ENCODE assay signal across 8 mouse cellular contexts in genomic region chr17:17234329-17235185, GRCm38 (mm10).
A peak's percentile ranks its signal among the peaks of the same experiment; 100 is the strongest.
DNase-seq lines count a peak whose midpoint lies in the region; ATAC-seq and TF ChIP-seq lines count a peak whose summit lies in the region.
"Not testable (repeated sequence)": the region's sequence is repeated elsewhere in the genome, so short reads cannot be mapped to it uniquely, and the experiment has no call there.

No protein-coding gene starts in this region.

- peak overlapping the region; percentile 52 for H3K4me2 ChIP-seq in forebrain, embryonic 15.5 days (replicated peaks)

- TF ChIP-seq POLR2A in lung, adult 2 months (IDR thresholded peaks at IDR 0.05; ENCODE audit: borderline replicate concordance, extremely low read depth, low read depth, low read length): not testable (repeated sequence)

- H3K4me1 ChIP-seq in ES-E14 (ENCODE audit: control insufficient read depth in 2 of 2, insufficient read depth in 2 of 2, low read length in 2 of 2, poor library complexity in 1 of 2); forebrain, embryonic 15.5 days; lung, adult 2 months (ENCODE audit: control insufficient read depth, insufficient read depth, low read length): not testable (repeated sequence)

- peak; percentile 100 for ATAC-seq in forebrain, embryonic 15.5 days (replicated peaks)
- peak; percentile 100 for ATAC-seq in neutrophil, adult 5-6 weeks (ENCODE audit: extremely low read depth, insufficient number of reproducible peaks, low FRiP score, poor library complexity, severe bottlenecking)

- not testable (repeated sequence) for TF ChIP-seq CTCF in lung, adult 2 months (IDR thresholded peaks at IDR 0.05; ENCODE audit: insufficient read depth, low read length)

- in situ Hi-C loops in ES-E14 (cut with MboI; ENCODE audit: low sequenced_read_pairs in 2 of 2, unreplicated experiment in 2 of 2): not testable (repeated sequence)

- peak overlapping the region; percentile 78 to 95 for H3K4me3 ChIP-seq in ES-E14 (ENCODE audit: insufficient read depth in 1 of 2, low read depth in 1 of 2, low read length in 2 of 2, poor library complexity in 1 of 2, severe bottlenecking in 1 of 2)
- H3K4me3 ChIP-seq in forebrain, embryonic 15.5 days: peak overlapping the region; percentile 61
- H3K4me3 ChIP-seq in lung, adult 2 months (replicated peaks; ENCODE audit: extremely low read depth, low read depth, low read length): peak overlapping the region; percentile 88

- WGBS in forebrain, embryonic 15.5 days: 0% methylated on average over 22 of the region's 22 CpGs
- under 1% methylated on average over 22 of the region's 22 CpGs for WGBS in lung, adult 2 months

- not testable (repeated sequence) for H3K27me3 ChIP-seq in forebrain, embryonic 15.5 days

- peak; percentile 100 for DNase-seq in ES-E14 (ENCODE audit: low read depth, low spot score)
- DNase-seq in cerebellum, adult 11-12 months: peak; percentile 92
- peak; percentile 92 for DNase-seq in heart, postnatal 25 days (ENCODE audit: low spot score)
- DNase-seq in layer of hippocampus, adult 18-20 months (ENCODE audit: low spot score in 2 of 2): peak; percentile 91 to 96
- peak; percentile 90 for DNase-seq in lung, adult 2 months
- peak; percentile 78 to 90 for DNase-seq in thymus, adult 18-20 months

- not testable (repeated sequence) for H3K27ac ChIP-seq in ES-E14 (ENCODE audit: insufficient read depth, low read depth, low read length, poor library complexity, severe bottlenecking)
- peak overlapping the region; percentile 82 for H3K27ac ChIP-seq in forebrain, embryonic 15.5 days (replicated peaks)

- not testable (repeated sequence) for H3K9me3 ChIP-seq in ES-E14 (ENCODE audit: control insufficient read depth, insufficient read depth, low read depth, low read length); forebrain, embryonic 15.5 days

- peak overlapping the region; percentile 78 for H3K9ac ChIP-seq in ES-E14 (ENCODE audit: insufficient read depth, low read depth, low read length, poor library complexity, severe bottlenecking)
- peak overlapping the region; percentile 53 for H3K9ac ChIP-seq in forebrain, embryonic 15.5 days (replicated peaks)

- H3K36me3 ChIP-seq in ES-E14 (ENCODE audit: control insufficient read depth, insufficient read depth, low read length, poor library complexity, severe bottlenecking); forebrain, embryonic 15.5 days: not testable (repeated sequence)

- intact Hi-C loops in heart, postnatal 25 days (cut with DNase I): loop anchor here (5.0 to 10.0 kb wide), 2 partner anchors 50 to 138 kb away; partner anchors contain the start of gene Riok2

TF ChIP-seq in ES-E14, 5 proteins besides CTCF, POLR2A, EP300 and RAD21:
- peak; percentile 98 for TF ChIP-seq CHD2 (IDR thresholded peaks at IDR 0.05; ENCODE audit: low read depth, low read length)
